Mouse (Mus musculus): Measurements from ENCODE around the gene Coro6. TPM values are rescaled to one million over a fixed set of nuclear protein-coding genes. Genes with fewer than 3 reads are reported as not detected.

Gene Coro6
- total RNA-seq, 2 experiments from 2014 or later: 9.3 to 13.2 TPM

DNA sequence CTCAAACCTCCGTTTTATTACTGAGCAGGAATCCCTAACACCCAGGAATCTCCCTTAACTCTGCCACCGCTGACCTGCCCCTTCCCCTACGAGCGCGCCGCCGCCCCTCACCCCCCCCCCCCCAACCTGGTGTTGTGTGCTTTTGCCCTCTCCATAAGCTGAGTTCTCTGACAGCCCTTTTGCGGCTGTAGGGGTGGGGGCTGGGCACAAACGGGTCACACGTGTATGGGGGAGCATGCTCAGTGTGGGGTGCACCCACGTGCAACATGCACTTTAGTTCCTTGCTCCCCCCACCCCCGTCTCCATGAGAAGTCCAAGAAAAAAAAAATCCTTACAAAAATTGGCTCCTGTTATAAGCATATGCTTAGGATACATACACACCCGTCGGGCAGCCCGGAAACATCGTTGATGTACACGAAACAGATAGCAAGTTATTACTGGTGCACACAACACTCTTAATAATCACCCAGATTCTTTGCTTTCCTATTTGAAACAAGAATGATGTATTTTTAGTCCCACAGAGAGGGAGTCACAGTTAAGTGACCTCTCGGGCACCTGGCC is 30.2 kb downstream of the Coro6 start:
- peak in 1 of 2 experiments; percentile 56 for DNase-seq (ENCODE audit: low spot score in 2 of 2)

- peak; percentile 87 to 92 for DNase-seq (ENCODE audit: low spot score in 2 of 2)
Measured at GRCm38 (mm10) chr11:77492911-77493332, 30.7 kb downstream of the Coro6 start.

- DNase-seq (ENCODE audit: low spot score in 2 of 2): peak; percentile 68 to 70
Measured at GRCm38 (mm10) chr11:77493512-77494343, 31.5 kb downstream of the Coro6 start, which contains the start of gene Git1. Git1 (plus strand) TSS chr11:77493562.

DNA sequence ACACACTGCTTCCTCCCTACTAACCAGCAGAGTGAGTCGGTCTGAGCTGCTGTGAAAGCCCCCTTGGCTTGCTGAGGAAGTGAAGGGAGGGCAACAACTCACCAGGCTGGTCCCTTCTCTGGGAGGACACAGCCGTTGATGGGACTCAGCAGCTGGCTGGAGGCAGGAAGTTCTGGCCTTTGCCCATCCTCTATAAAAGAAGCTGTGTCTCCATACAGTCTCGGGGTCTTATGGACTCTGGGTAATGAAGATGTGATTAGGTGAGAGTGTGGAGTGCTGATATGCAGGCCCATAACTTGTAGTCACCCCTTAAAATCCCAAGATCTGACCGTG is 32.1 kb downstream of the Coro6 start:
- DNase-seq (ENCODE audit: low spot score in 2 of 2): no peak

- no peak for DNase-seq (ENCODE audit: low spot score in 2 of 2)
Measured at GRCm38 (mm10) chr11:77494782-77495181, 32.6 kb downstream of the Coro6 start.

- DNase-seq (ENCODE audit: low spot score in 2 of 2): no peak
Measured at GRCm38 (mm10) chr11:77495507-77495906, 33.3 kb downstream of the Coro6 start.

DNA sequence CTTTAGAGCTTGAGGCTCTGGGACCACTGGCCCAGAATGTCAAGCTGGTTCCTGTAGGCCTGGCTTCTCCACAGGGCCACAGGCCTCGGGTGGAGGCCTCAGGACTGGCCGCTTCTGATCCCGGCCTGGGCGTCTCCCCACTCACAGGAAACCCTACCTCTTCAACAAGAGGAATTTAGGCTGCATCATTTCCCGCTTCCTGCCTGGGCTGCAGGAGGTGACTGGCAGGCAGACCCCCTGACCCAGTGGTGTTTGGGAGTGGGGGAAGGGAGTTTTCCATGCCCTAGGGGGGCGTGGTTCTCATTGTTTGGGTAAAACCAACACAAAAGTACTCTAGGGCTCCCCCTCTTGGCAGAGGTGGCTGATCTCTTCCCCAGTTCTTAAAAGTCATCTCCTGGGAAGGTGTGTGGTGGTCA is 35.1 kb downstream of the Coro6 start:
- DNase-seq (ENCODE audit: low spot score in 2 of 2): peak in 1 of 2 experiments; percentile 52

GRCm38 (mm10) chr11:77497851-77498250 is 35.6 kb downstream of the Coro6 start:
- DNase-seq (ENCODE audit: low spot score in 2 of 2): peak in 1 of 2 experiments; percentile 25

- DNase-seq (ENCODE audit: low spot score in 2 of 2): no peak
Measured at GRCm38 (mm10) chr11:77498261-77499139, 36.3 kb downstream of the Coro6 start.

DNA sequence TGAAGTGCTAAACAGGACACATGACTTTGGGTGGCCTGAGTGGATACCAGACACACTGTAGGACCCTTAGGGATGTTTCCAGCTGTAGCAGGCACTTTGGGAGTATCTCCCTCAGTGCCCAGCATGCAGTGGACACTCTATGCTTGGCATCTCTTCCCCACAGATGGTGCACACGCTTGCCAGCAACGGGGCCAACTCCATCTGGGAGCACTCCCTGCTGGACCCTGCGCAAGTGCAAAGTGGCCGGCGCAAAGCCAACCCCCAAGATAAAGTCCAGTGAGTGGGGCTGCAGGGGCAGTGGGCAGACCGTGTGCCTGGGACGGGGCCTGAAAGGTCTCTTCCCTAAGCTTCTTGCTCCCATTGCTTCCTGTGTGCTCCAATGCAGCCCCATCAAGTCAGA is 37.1 kb downstream of the Coro6 start:
- peak; percentile 35 to 46 for DNase-seq (ENCODE audit: low spot score in 2 of 2)

DNA sequence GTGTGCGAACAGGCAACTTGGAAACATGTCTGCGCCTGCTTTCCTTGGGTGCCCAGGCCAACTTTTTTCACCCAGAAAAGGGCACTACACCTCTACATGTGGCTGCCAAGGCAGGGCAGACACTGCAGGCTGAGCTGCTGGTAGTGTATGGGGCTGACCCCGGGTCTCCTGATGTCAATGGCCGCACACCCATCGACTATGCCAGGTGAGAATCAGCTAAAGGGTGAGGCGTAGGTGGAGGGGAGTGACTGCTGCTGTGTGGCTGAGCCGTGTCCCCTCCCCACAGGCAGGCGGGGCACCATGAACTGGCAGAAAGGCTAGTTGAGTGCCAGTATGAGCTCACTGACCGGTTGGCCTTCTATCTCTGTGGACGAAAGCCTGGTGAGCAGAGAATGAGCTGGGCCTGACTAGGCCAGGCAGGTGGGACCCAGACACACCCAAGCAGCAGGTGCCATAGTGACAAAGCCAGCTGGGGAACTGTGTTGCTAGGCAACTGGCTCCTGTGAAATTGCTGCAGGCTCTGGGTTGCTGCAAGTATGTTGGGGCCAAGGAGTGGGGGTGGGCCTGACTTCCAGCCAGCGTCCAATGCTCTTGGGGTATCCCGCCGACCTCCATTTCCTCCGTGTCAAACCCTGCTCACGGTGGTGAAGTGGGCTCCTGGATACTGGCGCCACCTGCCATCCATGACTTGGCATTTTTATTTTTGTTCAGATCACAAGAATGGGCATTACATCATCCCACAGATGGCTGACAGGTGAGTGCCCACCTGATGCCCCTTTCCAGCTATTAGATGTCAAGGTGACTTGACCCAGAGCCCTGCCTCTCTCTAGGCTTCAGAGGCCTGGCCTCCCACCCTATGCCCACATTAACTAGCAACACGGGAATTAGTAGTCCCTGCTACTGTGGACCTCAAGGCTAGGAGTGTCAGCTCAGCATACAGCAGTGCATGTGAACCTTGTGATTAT is 38.4 kb downstream of the Coro6 start:
- peak; percentile 34 to 55 for DNase-seq (ENCODE audit: low spot score in 2 of 2)

DNA sequence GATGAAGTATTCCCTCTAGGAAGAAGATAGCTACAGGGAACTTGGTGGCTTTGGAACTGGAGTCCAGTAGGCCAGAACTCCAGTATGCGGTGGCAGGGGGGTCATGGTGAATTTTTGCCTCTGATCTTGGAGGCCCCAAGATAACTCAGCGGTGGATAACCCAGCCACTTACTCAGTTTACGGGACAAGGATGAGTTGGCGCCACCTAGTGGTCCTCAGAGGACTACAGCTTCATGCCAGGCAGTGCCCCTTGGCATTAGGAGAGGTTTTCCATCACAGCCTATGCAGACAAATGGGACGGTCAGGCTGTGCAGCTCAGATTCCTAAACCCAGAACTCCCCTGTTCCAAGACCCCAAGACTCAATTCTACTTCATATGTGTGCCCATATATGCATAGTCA is 39.2 kb downstream of the Coro6 start:
- peak; percentile 81 to 85 for DNase-seq (ENCODE audit: low spot score in 2 of 2)

- DNase-seq (ENCODE audit: low spot score in 2 of 2): no peak
Measured at GRCm38 (mm10) chr11:77501971-77502370, 39.8 kb downstream of the Coro6 start.

- DNase-seq (ENCODE audit: low spot score in 2 of 2): no peak
Measured at GRCm38 (mm10) chr11:77502481-77502880, 40.3 kb downstream of the Coro6 start.

- no peak for DNase-seq (ENCODE audit: low spot score in 2 of 2)
Measured at GRCm38 (mm10) chr11:77503511-77503910, 41.3 kb downstream of the Coro6 start.

DNA sequence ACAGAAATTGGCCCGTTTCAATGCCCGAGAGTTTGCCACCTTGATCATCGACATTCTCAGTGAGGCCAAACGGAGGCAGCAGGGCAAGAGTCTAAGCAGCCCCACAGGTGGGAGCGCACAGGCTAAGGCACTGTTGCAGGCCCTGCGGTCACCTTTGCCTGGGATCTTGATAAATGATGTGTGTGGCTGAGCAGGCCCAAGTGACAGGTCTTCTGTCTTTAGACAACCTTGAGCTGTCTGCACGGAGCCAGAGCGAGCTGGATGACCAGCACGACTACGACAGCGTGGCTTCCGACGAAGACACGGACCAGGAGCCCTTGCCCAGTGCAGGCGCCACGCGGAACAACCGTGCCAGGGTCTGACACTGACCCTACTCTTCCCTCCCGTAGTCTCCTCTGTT is 42.2 kb downstream of the Coro6 start:
- no peak for DNase-seq (ENCODE audit: low spot score in 2 of 2)

DNA sequence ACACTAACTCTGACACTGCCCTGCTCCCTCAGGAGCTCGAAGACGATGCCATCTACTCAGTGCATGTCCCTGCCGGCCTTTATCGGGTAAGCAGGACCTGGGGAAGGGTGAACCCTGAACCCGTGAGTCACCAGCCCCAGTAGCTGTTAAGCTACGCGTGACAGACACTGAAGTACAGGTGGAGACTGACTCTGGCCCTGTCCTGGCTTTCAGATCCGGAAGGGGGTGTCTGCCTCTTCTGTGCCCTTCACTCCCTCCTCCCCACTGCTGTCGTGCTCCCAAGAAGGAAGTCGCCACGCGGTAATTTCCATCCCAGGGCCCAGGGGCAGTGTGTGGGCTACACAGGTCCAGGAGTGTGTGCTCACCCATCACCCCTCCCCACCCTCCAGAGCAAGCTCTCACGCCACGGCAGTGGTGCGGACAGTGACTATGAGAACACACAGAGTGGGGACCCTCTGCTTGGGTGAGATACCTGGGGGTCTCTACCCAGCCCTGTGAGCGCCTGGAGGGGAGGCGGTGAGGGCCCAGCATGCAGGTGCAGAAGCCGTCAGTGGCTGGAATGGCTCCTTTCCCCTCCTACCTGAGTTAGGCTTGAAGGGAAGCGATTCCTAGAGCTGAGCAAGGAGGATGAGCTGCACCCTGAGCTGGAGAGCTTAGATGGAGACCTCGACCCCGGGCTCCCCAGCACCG is 43.2 kb downstream of the Coro6 start:
- no peak for DNase-seq (ENCODE audit: low spot score in 2 of 2)

DNA sequence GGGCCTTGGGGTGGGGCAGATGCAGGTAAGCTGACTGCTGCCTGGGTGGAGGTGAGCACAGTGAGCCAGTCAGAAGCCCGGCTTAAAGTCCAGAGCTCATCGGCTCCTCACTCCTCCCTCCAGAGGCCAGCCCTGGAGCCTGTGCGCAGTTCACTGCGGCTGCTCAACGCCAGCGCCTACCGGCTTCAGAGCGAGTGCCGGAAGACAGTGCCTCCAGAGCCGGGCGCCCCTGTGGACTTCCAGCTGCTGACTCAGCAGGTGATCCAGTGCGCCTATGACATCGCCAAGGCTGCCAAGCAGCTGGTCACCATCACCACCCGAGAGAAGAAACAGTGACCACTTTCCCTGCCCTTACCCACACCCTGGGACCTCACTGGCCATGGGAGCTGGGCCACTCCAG is 44.1 kb downstream of the Coro6 start:
- DNase-seq (ENCODE audit: low spot score in 2 of 2): no peak

DNA sequence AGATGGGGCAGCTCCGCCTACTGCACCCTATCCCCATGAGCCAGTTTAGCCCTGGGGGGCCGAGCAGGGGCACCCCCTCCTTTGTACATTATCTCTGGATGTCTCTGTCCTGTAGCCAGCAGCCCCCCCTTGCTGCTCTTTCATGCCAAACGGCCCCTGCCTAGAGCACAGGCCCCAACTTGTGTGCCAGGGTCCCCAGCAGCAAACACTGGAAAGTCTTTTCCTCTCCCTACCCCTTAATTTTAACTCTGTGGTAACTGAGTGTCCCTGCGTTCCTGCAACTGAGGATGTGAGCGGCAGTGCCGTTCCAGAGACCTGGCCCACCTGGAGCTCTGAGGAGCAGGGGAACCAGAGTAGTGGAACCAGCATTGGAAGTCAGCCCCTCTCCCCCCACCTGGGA is 44.7 kb downstream of the Coro6 start:
- no peak for DNase-seq (ENCODE audit: low spot score in 2 of 2)

GRCm38 (mm10) chr11:77507426-77507825 is 45.2 kb downstream of the Coro6 start:
- DNase-seq (ENCODE audit: low spot score in 2 of 2): no peak

All from layer of hippocampus, postnatal 10 days (tissue).